Mouse (Mus musculus) embryonic fibroblast, embryonic 13.5 days (primary cell): ENCODE measurements around the gene Xpc. TPM values are rescaled to one million over a fixed set of nuclear protein-coding genes. Genes with fewer than 3 reads are reported as not detected.

Experiments used
- H3K27ac ChIP-seq: 2 replicates; pipeline ENCODE4 v1.5.1; 2012; ENCODE audit warnings: low read length, control low read depth, inconsistent platforms; ENCODE audit not compliant: insufficient read depth
- H3K4me1 ChIP-seq: 2 replicates; pipeline ENCODE4 v1.6.1; 2011; ENCODE audit warnings: low read length; ENCODE audit not compliant: control insufficient read depth, insufficient read depth
- H3K4me3 ChIP-seq: 2 replicates; pipeline ENCODE4 v1.5.1; 2011; ENCODE audit warnings: mild to moderate bottlenecking, control low read depth, low read length; ENCODE audit not compliant: insufficient read depth
- CTCF ChIP-seq: IDR thresholded peaks from 2 replicates; pipeline ENCODE4 v1.5.1; 2011; ENCODE audit warnings: mild to moderate bottlenecking, control low read depth, low read length, moderate library complexity, borderline replicate concordance; ENCODE audit not compliant: insufficient read depth
- POLR2A ChIP-seq: IDR thresholded peaks from 2 replicates; pipeline ENCODE4 v1.6.1; 2011; ENCODE audit warnings: low read depth, mild to moderate bottlenecking, control low read depth, low read length, moderate library complexity
- polyA plus RNA-seq: library from polyadenylated mRNA; stranded (reverse); fragments of >200 nt; gene quantifications from 2 replicates; pipeline ENCODE4 v1.2.4, GENCODE M21; 2011; ENCODE audit warnings: low read depth; ENCODE audit not compliant: missing spikeins, insufficient read length

The Xpc gene
- polyA plus RNA-seq, 1 experiment: 7.7 TPM

DNA sequence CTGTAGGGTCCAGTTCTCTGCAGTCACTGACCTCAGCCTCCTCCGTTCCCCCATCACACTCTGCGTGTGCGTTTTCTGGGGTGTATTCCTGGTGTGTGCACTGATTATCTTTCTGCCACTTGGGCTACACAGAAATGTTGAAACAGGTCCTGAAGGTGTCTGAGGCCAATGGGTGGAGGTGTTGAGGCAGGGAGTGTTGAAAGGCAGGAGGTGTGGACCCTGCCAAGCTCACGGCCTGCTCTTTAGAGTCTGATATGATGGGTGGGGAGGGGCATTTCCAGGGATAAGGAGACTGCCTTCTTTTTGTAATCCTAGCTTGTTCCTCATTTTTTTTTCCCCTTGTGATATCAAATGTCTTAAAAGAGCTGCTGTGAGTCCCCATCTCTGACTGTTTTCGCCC is 27.4 kb upstream of the Xpc start:
- no peaks in the 10 kb centered on the region; the same call in 1 of the 2 replicates for H3K4me1 ChIP-seq
- H3K27ac ChIP-seq: no peak overlapping the region
- TF ChIP-seq POLR2A (no peak), CTCF (no peak)
- H3K4me3 ChIP-seq: no peak overlapping the region

- Histone ChIP-seq H3K4me1 (no peaks in the 10 kb centered on the region), H3K27ac (no peak overlapping the region), H3K4me3 (no peak overlapping the region)
- TF ChIP-seq POLR2A (no peak), CTCF (no peak)
Observed at GRCm38 (mm10) chr6:91541276-91541675, 25.6 kb upstream of the Xpc start.

DNA sequence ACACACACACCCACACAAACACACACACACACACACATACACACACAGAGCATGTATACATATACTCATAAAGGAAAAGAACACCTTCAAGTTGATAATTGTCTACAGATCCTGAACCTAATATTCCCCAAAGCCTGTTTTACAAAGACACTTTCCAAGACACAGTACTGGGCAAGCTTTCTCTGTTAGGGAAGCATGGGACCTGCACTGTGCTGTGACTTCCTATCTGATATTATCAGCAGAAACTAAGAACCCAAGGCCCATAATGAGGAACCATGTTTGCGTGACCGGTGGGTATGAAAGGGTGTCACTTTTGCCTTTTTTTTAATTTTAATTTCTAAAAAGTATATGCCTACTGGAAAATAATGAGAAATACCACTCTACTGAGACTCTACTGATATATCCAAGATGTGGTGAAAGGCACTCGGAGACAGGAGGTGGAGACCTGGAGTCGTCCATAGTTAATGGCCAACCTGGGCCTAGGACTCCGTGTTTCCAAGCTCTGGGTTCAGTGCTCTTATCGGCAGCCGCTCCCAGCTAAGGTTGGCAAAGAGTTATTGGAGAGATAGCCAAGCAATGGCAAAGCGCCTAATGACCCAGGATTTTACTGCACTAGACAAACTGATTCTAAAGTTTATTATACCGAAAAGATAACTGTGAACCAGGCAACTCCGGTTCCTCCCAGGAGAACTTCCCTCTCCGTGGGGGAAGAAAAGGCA is 20.5 kb upstream of the Xpc start:
- H3K4me3 ChIP-seq: no peak overlapping the region
- H3K4me1 ChIP-seq: no peaks in the 10 kb centered on the region
- H3K27ac ChIP-seq: no peak overlapping the region
- TF ChIP-seq CTCF (no peak), POLR2A (no peak)

DNA sequence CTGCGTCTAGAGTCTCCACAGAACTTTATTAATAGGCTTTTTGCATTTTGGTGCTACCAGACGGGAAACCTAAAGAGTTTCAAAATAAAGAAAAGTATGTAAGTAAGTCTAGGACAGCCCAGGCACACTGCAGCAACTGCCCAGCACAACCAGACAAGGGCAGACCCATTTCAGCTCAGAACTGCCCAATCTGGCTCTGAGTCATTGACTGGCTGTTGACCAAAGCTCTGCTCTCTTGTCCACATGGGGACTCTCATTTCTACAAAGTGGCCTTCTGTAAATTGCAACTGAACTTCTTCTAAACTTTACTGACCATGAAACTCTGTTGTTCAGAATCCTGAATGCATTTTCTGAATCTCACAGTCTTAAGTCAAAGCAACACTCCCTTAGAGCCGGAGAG is 19.5 kb upstream of the Xpc start:
- Histone ChIP-seq H3K4me1 (no peaks in the 10 kb centered on the region), H3K4me3 (no peak overlapping the region), H3K27ac (no peak overlapping the region)
- TF ChIP-seq CTCF: no peak
- TF ChIP-seq POLR2A: no peak

DNA sequence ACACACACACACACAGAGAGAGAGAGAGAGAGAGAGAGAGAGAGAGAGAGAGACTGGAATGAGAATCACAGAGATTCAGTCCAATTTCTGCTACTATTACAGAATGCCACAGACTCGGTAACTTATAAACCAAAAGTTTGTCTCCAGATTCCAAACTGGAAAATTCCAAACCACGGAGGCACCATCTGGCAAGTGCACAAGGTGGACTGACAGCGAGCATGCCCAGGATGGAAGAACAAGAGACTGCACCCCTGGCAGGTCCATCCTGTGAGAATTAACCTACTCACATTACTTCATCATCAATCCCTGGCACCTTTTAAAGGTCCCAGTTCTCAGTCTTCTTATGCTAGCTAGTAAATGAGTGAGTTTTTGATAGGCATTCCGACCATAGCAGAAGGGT is 18.6 kb upstream of the Xpc start:
- no peak overlapping the region for H3K27ac ChIP-seq
- no peak for TF ChIP-seq POLR2A
- no peak for TF ChIP-seq CTCF
- H3K4me3 ChIP-seq: no peak overlapping the region
- H3K4me1 ChIP-seq: no peaks in the 10 kb centered on the region

DNA sequence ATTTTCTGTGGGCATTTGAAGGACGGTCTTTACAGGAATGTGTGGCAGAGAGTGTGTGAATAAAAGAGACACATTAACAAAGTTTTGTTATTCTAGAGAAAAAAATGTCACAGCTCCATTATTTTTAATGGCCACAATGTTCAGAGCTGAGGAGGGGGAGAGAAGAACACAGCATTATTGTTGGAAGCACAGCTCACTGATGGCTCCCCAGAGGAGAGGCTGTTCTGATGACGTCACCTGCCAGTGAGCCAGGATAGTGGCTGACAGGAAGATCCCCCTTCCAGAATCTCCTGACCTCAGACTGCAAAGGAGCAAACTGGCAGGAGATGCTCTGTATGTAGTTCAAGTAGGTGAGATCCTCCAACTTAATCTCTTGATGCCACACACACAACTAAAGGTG is 18.1 kb upstream of the Xpc start:
- Histone ChIP-seq H3K4me1 (no peaks in the 10 kb centered on the region), H3K27ac (no peak overlapping the region), H3K4me3 (no peak overlapping the region)
- TF ChIP-seq CTCF (no peak), POLR2A (no peak)

DNA sequence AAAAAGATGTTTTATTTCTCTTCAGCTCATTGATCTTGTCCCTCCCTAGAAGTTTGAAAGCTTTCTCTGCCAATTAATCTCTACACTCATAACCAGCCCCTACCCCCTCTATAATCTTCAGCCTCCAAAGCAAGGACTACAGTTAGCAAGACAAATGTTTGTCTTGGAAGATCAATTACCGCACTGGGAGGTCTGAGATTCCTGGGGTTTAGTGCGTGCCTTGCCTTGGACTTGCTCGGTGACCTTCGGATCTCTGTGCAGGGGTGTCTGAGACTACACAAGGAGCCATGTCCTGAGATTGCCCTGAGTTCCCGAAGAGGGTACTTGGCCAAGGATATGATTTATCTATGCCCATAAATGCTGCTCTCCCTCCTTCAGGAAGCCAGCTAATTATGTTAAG is 17.7 kb upstream of the Xpc start:
- H3K4me3 ChIP-seq: no peak overlapping the region
- no peak for TF ChIP-seq CTCF
- TF ChIP-seq POLR2A: no peak
- H3K27ac ChIP-seq: no peak overlapping the region
- no peaks in the 10 kb centered on the region for H3K4me1 ChIP-seq

DNA sequence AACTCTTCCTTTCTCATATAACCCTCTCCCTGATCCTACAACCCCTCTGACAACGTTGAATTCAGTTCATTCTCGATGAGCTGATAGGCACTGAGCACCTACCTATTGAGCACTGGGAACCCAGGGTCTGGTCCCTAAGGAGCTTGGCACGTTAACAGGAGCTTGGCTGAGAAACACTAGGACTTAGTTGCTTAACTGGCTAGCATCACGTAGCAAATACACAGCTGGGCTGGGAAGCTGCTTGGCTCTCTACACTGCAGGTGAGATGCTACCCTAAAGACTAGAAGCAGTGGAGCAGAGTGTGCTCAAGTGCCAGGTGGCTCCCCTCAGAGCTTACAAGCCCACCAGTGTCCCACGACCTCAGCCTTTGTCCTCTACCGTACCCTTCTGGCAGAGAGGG is 17.0 kb upstream of the Xpc start:
- Histone ChIP-seq H3K27ac (no peak overlapping the region), H3K4me1 (no peaks in the 10 kb centered on the region), H3K4me3 (no peak overlapping the region)
- no peak for TF ChIP-seq CTCF
- no peak for TF ChIP-seq POLR2A

- TF ChIP-seq CTCF: no peak
- no peak overlapping the region for H3K27ac ChIP-seq
- no peaks in the 10 kb centered on the region for H3K4me1 ChIP-seq
- H3K4me3 ChIP-seq: no peak overlapping the region
Observed at GRCm38 (mm10) chr6:91531276-91531675, 15.6 kb upstream of the Xpc start.

- H3K27ac ChIP-seq: no peak overlapping the region
- no peak for TF ChIP-seq POLR2A
- no peak for TF ChIP-seq CTCF
- H3K4me1 ChIP-seq: no peaks in the 10 kb centered on the region
- no peak overlapping the region for H3K4me3 ChIP-seq
Observed at GRCm38 (mm10) chr6:91530673-91531072, 15.0 kb upstream of the Xpc start.
